Mouse (Mus musculus) liver, adult 2 months (tissue): ENCODE results near the gene Cpeb3. TPM values are rescaled to one million over a fixed set of nuclear protein-coding genes. Genes with fewer than 3 reads are reported as not detected.

Experiments
- DNase-seq: peaks from one replicate; pipeline ENCODE4 v3.0.0-alpha.2; 2011; ENCODE audit warnings: low read depth, low spot score; ENCODE audit errors: extremely low read depth
- H3K27ac ChIP-seq: fragments of 200-500 bp; replicated peaks from 2 replicates; pipeline ENCODE4 v1.5.1; 2012; ENCODE audit warnings: low read depth, mild to moderate bottlenecking, control low read depth, inconsistent platforms, low read length; ENCODE audit not compliant: insufficient read depth
- H3K27me3 ChIP-seq: fragments of 200-500 bp; 2 replicates; pipeline ENCODE4 v1.6.1; 2012; ENCODE audit warnings: mild to moderate bottlenecking, moderate library complexity, low read length, inconsistent platforms; ENCODE audit not compliant: control insufficient read depth, insufficient read depth
- H3K36me3 ChIP-seq: fragments of 200-500 bp; 2 replicates; pipeline ENCODE4 v1.6.1; 2012; ENCODE audit warnings: low read length, inconsistent platforms; ENCODE audit not compliant: control insufficient read depth, insufficient read depth
- H3K4me1 ChIP-seq: fragments of 200-500 bp; 2 replicates; pipeline ENCODE4 v1.6.1; 2011; ENCODE audit warnings: low read length; ENCODE audit not compliant: control insufficient read depth, insufficient read depth
- H3K4me3 ChIP-seq: fragments of 200-500 bp; 2 replicates; pipeline ENCODE4 v1.5.1; 2011; ENCODE audit warnings: low read depth, mild to moderate bottlenecking, control low read depth, low read length, moderate library complexity; ENCODE audit not compliant: insufficient read depth
- H3K79me2 ChIP-seq: fragments of 200-500 bp; 2 replicates; pipeline ENCODE4 v1.6.1; 2012; ENCODE audit warnings: inconsistent platforms, mild to moderate bottlenecking, low read length, moderate library complexity; ENCODE audit not compliant: control insufficient read depth, insufficient read depth
- H3K9ac ChIP-seq: fragments of 200-500 bp; 2 replicates; pipeline ENCODE4 v1.6.1; 2012; ENCODE audit warnings: low read depth, mild to moderate bottlenecking, control low read depth, inconsistent platforms, low read length
- CTCF ChIP-seq: fragments of 200-500 bp; IDR thresholded peaks from 2 replicates; pipeline ENCODE4 v1.5.1; 2011; ENCODE audit warnings: low read depth, low read length, control low read depth
- POLR2A ChIP-seq: fragments of 200-500 bp; IDR thresholded peaks from 2 replicates; pipeline ENCODE4 v1.6.1; 2011; ENCODE audit warnings: low read length, control low read depth; ENCODE audit not compliant: insufficient read depth; ENCODE audit errors: extremely low read depth
- WGBS: fragments of 180-500 bp; shearing (Covaris S2); methylation state at CpG from one replicate; pipeline ENCODE4 v1.1.7; 2018; 5-methylcytosine and 5-hydroxymethylcytosine counted together
- polyA plus RNA-seq: library from polyadenylated mRNA; depleted of rRNA; stranded (reverse); fragments of >200 nt; gene quantifications from 2 replicates; pipeline ENCODE4 v1.2.3, GENCODE M21; 2012
- total RNA-seq: library from RNA; depleted of rRNA; stranded (reverse); fragments of >200 nt; gene quantifications from 2 replicates; pipeline ENCODE4 v1.2.3, GENCODE M21; 2014

Gene Cpeb3
- total and polyA plus RNA-seq, 2 experiments, result 4.3 to 6.4 TPM

DNA sequence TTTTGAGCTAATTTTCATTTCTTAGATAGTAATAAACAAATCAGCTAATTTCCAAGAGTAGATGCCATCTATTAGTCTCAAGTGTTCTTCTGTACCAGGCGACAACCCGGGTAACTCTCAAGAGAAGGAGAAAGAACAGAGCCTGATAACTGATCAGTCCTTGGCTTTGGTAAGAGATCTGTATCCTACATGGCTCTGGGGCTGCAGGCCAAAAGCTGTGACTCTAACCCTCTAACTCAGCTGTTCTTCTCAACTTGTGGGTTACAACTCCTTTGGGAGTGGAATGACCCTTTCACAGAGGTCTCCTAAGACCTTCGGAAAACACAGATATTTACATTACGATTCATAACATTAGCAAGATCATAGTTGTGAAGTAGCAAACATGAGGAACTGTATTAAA, 148.3 kb downstream of the Cpeb3 start:
- Histone ChIP-seq H3K27ac (no peak overlapping the region), H3K9ac (no peak overlapping the region), H3K36me3 (no peaks in the 10 kb centered on the region), H3K27me3 (no peaks in the 10 kb centered on the region), H3K79me2 (no peaks in the 10 kb centered on the region), H3K4me1 (peaks cover 7% of the 10 kb centered on the region), H3K4me3 (no peak overlapping the region)
- TF ChIP-seq CTCF, result no peak
- no peak for TF ChIP-seq POLR2A
- 85% methylated on average over 4 of the region's 4 CpGs for WGBS
- DNase-seq, result no peak

DNA sequence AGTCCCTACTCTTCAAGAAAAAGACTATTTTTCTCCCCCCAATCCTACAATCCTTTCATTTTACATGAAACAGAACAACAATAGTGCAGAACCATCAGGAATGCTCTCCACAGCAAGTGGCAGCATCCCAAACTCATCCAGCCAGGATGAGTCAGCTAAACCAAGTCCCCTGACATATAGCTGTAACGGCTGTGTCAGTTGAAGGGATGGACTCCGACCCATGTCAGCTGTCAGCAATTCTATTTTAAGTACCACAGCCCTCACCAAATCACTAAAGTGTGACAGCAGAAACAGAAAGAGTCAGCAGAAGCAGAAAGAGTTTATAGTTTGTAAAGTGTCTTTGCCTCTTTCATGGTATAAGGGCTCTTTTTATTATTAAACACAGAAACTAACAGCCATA, 148.8 kb downstream of the Cpeb3 start:
- Histone ChIP-seq H3K27ac (no peak overlapping the region), H3K79me2 (no peaks in the 10 kb centered on the region), H3K27me3 (no peaks in the 10 kb centered on the region), H3K9ac (no peak overlapping the region), H3K4me3 (no peak overlapping the region), H3K36me3 (no peaks in the 10 kb centered on the region), H3K4me1 (peaks cover 7% of the 10 kb centered on the region)
- TF ChIP-seq POLR2A (no peak), CTCF (no peak)
- DNase-seq, result peak; percentile 27
- WGBS, result 8% methylated on average over 2 of the region's 2 CpGs

DNA sequence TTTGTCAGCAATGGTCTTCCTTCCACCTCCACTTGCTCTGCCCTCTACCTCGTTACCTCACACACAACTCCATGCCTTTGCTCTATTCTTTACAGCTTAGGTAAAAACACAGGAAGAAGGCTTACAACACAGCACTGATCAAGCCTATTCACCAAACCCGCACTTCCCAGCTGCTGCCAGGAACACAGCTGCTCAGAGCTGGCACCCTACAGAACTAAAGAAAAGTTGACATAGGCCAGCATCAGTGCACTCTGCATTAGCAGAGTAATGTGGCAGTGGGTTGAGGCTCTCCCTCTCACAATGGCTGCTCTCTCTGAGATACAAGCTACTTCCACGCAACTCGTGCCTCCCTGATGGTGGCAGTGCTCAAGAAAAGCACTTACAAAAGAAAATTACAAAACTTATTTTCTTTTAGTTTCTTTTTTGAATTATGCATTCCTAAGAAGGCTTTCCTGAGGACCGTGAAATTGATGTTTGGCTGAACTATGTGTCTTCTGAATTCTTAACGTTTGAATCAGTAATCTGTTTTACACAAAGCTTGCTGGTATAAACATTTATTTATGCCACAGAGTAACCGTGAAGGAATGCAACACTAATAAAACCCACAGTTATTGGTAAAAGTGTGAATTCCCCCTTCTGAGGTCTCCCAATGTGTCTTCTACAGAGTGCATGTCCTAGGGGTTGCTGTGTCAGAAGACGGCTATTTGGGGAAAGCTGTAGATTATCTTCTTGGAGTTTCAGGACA, 151.1 kb downstream of the Cpeb3 start:
- 83% methylated on average over 8 of the region's 8 CpGs for WGBS

DNA sequence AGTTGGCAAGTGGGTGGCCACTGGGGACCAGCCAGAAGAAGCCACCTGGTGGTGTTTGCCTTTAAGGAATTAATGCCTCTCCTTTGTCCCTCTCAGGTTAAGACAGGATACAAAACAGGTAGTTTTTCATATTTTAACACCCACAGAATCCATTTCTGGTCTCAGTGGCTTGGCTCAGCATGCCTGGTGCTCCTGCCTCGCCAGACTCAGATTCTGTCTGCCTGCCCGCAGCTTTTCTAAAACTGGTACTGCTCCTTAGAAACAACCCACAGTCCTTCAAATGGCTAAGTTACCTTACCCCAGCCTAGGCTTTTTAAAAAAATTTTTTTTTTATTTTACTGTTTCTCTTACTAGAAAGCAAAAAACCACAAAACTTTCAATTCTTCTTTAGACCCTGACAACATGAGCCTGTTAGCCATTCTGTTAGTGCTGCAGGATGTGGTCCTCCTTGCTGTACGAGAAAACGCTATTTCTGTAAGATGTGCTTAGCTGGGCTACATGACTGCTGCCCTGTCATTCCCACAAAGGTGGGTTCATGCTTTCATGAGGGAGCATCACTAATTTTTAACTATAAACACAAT, 152.3 kb downstream of the Cpeb3 start:
- no peak overlapping the region for H3K27ac ChIP-seq
- DNase-seq, result no peak
- no peak overlapping the region for H3K9ac ChIP-seq
- H3K27me3 ChIP-seq, result no peaks in the 10 kb centered on the region
- WGBS, result 53% methylated on average over 4 of the region's 4 CpGs
- H3K4me3 ChIP-seq, result no peak overlapping the region
- no peaks in the 10 kb centered on the region for H3K79me2 ChIP-seq
- peaks cover 7% of the 10 kb centered on the region for H3K4me1 ChIP-seq
- 0 out of 2 replicates have a peak, but pooled peaks have one; percentile 18 for TF ChIP-seq CTCF
- TF ChIP-seq POLR2A, result no peak
- H3K36me3 ChIP-seq, result no peaks in the 10 kb centered on the region; the same call in 1 of the 2 replicates

More for the DNA sequence above, 151.1 kb downstream of the Cpeb3 start:
- Histone ChIP-seq H3K9ac (no peak overlapping the region), H3K27ac (no peak overlapping the region), H3K79me2 (no peaks in the 10 kb centered on the region), H3K4me3 (no peak overlapping the region), H3K36me3 (no peaks in the 10 kb centered on the region; the same call in 1 of the 2 replicates), H3K27me3 (no peaks in the 10 kb centered on the region), H3K4me1 (peaks cover 7% of the 10 kb centered on the region)
- DNase-seq, result no peak
- TF ChIP-seq CTCF, result no peak
- no peak for TF ChIP-seq POLR2A

DNA sequence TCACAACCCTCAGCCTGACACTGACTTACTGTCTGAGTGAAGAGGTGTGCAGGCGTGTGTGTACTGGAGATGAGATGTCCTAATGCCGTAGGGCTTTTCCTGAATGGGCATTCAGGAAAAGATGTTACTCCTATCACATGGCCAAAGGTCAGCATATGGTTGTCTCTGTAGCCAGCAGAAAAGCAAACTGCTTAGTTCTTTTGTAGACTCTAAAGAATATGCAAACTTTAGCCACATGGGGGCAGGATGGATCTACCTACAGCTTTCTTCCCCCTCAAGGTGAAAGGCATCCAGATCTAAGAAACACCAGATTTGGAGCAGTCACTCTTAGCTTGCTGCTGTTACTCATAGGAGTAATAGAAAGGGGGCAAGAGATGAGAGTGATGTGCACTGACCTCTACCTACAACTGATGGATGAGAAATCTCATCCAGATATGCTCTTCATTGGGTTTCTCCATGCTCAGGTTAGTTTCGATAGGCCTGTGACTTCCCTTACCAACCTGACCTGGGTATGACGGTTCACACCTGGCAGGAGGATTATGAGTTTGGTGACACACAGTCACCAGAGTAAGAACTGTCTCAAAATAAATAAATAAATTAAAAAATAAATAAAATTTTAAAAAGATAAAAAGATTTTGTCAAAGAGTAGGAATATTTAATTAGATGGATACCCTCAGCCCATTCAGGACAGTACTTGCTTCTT, 157.6 kb downstream of the Cpeb3 start:
- Histone ChIP-seq H3K36me3 (peaks cover 1% of the 10 kb centered on the region; the same call in 1 of the 2 replicates), H3K9ac (no peak overlapping the region), H3K4me1 (no peaks in the 10 kb centered on the region; the same call in 1 of the 2 replicates), H3K4me3 (no peak overlapping the region), H3K79me2 (no peaks in the 10 kb centered on the region), H3K27ac (no peak overlapping the region), H3K27me3 (no peaks in the 10 kb centered on the region)
- 66% methylated on average over 4 of the region's 4 CpGs for WGBS
- peak; percentile 39 for DNase-seq
- TF ChIP-seq CTCF (peak; percentile 22; the same call in 1 of the 2 replicates), POLR2A (no peak)
